Mouse (Mus musculus): ENCODE results near the gene Olfr1445.

Gene Olfr1445

GRCm38 (mm10) chr19:12883555-12883954, at the start of gene Olfr1445:
TSS of gene Olfr1445 (plus strand) at chr19:12883855.
- no peak for DNase-seq

- DNase-seq, result no peak
Measured at GRCm38 (mm10) chr19:12838507-12838906, 45.1 kb upstream of the Olfr1445 start.

DNA sequence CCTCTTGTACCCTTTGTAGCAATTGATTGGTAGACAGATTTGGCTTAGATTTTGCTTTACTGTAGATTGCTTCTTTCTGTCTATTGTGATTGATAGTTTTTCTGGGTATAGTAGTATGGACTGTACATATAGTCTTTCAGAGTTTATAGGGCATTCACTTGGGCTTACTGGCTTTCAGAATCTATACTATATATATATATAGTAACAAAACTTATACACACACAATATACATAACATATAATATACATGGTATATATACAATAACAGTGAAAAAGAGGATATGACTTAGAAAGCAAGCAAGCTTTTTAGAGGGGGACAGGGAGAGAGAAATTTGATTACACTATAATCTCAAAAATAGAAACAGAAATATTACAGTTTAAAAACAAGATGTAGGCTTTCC, 37.3 kb upstream of the Olfr1445 start, which contains the start of gene Gm5244:
TSS of gene Gm5244 (plus strand) at position 301 of the 400 bp plus-strand sequence.
- no peak for DNase-seq

DNA sequence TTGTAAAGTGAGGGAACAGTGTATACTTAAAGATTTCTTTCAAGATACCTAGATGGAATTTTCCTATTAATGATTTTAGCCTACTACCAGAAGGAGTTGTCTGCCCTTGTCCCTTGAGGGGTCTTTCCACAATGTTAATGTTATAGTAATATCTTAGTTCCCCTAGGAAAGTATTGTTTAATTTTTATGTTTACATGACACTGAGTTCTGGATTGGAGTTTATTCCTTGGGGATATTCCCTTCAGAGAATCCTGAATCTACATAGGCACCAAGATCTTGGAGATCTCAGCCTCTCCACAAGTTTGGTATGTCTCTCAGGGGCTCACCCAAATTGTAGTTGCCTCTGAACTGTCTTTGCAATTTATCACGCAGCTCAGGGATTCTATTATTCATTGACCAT, 26.7 kb upstream of the Olfr1445 start, which contains the start of gene Olfr1444:
TSS of gene Olfr1444 (plus strand) at position 301 of the 400 bp plus-strand sequence.
- DNase-seq, result no peak

GRCm38 (mm10) chr19:12893424-12893823, 9.8 kb downstream of the Olfr1445 start, which contains the start of gene Olfr1446:
TSS of gene Olfr1446 (minus strand) at chr19:12893524.
- DNase-seq, result no peak

GRCm38 (mm10) chr19:12903643-12904042, 20.0 kb downstream of the Olfr1445 start, which contains the start of gene Olfr1447:
TSS of gene Olfr1447 (minus strand) at chr19:12903743.
- no peak for DNase-seq

- no peak for DNase-seq
Measured at GRCm38 (mm10) chr19:12924319-12924718, 40.7 kb downstream of the Olfr1445 start, which contains the start of gene Olfr1448. TSS of gene Olfr1448 (minus strand) at chr19:12924419.

DNA sequence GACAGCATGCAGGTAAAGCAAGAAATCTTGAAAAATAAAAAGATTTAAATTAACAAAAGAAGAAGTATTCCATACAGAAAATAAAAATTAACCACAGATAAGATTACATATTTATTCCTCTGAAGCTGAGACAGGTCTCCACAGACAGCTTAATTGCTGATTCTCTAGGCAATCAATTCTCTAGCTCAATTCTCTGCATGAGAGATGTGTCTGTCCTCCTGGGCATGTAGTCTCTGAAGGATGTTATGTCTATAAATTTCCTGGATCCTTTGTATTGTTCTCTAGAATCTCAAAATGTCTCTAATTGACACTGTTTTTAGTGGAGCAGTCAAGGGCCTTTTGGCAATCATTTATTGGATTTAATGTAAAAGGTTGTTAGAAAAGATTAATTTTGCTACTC, 46.9 kb downstream of the Olfr1445 start, which contains the start of gene Olfr1449:
TSS of gene Olfr1449 (plus strand) at position 301 of the 400 bp plus-strand sequence.
- DNase-seq, result no peak
